Mouse (Mus musculus) G1E (cell line): Measurements from ENCODE around the gene Rprd1b. TPM values are rescaled to one million over a fixed set of nuclear protein-coding genes. Genes with fewer than 3 reads are reported as not detected.

ENCODE experiments used
- ATAC-seq: 2 replicates; pipeline ENCODE4 v1.8.0; 2016; ENCODE audit warnings: mild to moderate bottlenecking; ENCODE audit not compliant: insufficient number of reproducible peaks, poor library complexity, low FRiP score, severe bottlenecking; ENCODE audit errors: extremely low read depth
- DNase-seq: peaks from one replicate; pipeline ENCODE4 v3.0.0; 2012; ENCODE audit warnings: low spot score
- H3K27me3 ChIP-seq: 2 replicates; pipeline ENCODE4 v1.6.1; 2012; ENCODE audit warnings: mild to moderate bottlenecking, low read length, inconsistent platforms; ENCODE audit not compliant: insufficient read depth
- H3K36me3 ChIP-seq: replicated peaks from 2 replicates; pipeline ENCODE3; 2012; ENCODE audit warnings: mild to moderate bottlenecking, inconsistent platforms
- H3K4me1 ChIP-seq: 2 replicates; pipeline ENCODE4 v1.6.1; 2012; ENCODE audit warnings: low read depth, low read length, inconsistent platforms, mixed read lengths; ENCODE audit not compliant: insufficient read depth
- H3K4me3 ChIP-seq: 2 replicates; pipeline ENCODE4 v1.5.1; 2012; ENCODE audit warnings: low read depth, mild to moderate bottlenecking, inconsistent platforms, low read length, moderate library complexity, mixed read lengths
- H3K9me3 ChIP-seq: replicated peaks from 2 replicates; pipeline ENCODE4 v1.6.1; 2012; ENCODE audit warnings: inconsistent platforms
- CTCF ChIP-seq: IDR thresholded peaks from 2 replicates; pipeline ENCODE4 v1.5.1; 2012; ENCODE audit warnings: low read depth, low read length, inconsistent platforms, mixed read lengths
- GATA1 ChIP-seq: IDR thresholded peaks from 2 replicates; pipeline ENCODE4 v1.6.1; 2012; ENCODE audit warnings: borderline replicate concordance, low read length, inconsistent platforms, mixed read lengths
- GATA2 ChIP-seq: IDR thresholded peaks from 2 replicates; pipeline ENCODE4 v1.6.1; 2012; ENCODE audit warnings: low read depth, low read length, inconsistent platforms, borderline replicate concordance
- POLR2AphosphoS5 ChIP-seq: IDR thresholded peaks from 2 replicates; pipeline ENCODE4 v1.6.1; 2012; ENCODE audit warnings: low read depth, low read length, inconsistent platforms; ENCODE audit not compliant: insufficient replicate concordance
- TAL1 ChIP-seq: conservative IDR thresholded peaks from 2 replicates; pipeline ENCODE4 v1.6.1; 2012; ENCODE audit warnings: low read depth, low read length, inconsistent platforms, mixed read lengths
- polyA plus RNA-seq: library from polyadenylated mRNA; stranded (reverse); fragments of >175 nt; gene quantifications from 2 replicates; pipeline ENCODE4 v1.2.3, GENCODE M21; 2012
- total RNA-seq, 2 experiments: library from RNA; stranded (forward) in 1 of 2; stranded (reverse) in 1 of 2; fragments of 200-1000 nt in 1 of 2; fragments of >200 nt in 1 of 2; fragmentation: Nextera tagmentation in 1 of 2; gene quantifications; 2 replicates each; pipeline ENCODE4 v1.2.3; 2014 to 2017

Gene Rprd1b
- total and polyA plus RNA-seq, 3 experiments = 28.7 to 37.9 (median 36.2) TPM

DNA sequence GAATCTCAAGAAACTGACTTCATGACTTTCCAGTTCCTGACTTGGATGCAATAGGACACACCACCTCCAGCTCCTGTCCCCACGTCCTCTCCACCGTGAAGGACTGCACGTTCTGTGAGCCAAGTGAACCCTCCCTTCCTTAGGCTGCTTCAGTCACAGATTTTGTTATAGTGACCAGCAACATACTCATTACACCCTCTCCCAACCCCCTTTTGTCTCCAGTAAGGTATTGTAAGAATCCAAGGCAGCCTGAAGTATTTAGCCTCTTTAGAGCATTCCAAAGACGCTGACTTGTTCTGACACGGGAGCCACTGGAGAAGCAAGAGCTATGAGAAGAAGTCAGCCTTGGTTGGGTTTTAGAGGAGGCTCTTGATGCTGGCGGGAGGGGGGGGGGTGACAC, 141.1 kb downstream of the Rprd1b start:
- Histone ChIP-seq H3K4me3 (no peak overlapping the region), H3K27me3 (peaks cover 33% of the 10 kb centered on the region), H3K4me1 (peaks cover 4% of the 10 kb centered on the region; the same call in 1 of the 2 replicates), H3K9me3 (no peaks in the 10 kb centered on the region), H3K36me3 (no peaks in the 10 kb centered on the region)
- DNase-seq (no peak), ATAC-seq (no peak)
- TF ChIP-seq CTCF (no peak), TAL1 (no peak), POLR2AphosphoS5 (no peak), GATA1 (no peak), GATA2 (no peak)

DNA sequence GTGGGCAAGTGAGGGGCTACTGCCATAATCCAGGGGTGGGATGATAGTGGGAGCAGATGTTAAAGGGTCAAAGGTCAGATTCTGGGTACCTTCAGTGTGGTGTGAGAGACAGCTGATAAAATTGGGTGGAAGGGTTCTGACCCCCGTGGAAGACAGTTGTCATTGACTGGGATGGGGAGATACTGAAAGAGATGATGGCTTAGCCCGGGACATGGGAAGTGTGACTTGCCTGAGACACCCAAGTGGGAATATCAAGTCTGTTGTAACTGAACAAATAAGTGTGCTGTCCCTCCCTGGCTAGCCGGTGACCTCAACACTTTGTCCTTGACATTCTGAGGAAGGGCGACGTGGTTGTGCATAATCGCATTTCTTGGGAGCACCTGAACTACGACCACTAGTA, 141.5 kb downstream of the Rprd1b start:
- peaks cover 4% of the 10 kb centered on the region for H3K4me1 ChIP-seq

DNA sequence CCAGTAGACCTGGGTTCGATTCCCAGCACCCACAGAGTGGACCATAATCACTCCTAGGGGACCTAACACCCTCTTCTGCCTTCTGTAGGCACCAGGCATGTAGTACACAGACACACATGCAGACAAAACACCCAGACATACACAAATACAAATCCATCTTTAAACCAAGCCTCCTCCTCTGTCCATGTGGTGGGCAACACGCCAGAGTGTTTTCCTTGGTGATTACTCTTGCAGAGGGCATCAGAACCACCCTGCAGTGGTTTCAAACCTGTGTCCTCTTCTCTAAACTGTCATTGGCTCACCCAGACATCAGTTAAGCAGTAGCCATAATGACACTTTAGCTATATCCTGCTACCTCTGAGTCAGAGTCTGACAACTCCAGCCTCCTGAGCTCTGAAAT, 142.1 kb downstream of the Rprd1b start:
- H3K36me3 ChIP-seq = no peaks in the 10 kb centered on the region

More for the DNA sequence above, 141.5 kb downstream of the Rprd1b start:
- H3K36me3 ChIP-seq = no peaks in the 10 kb centered on the region
- peaks cover 36% of the 10 kb centered on the region for H3K27me3 ChIP-seq
- H3K4me3 ChIP-seq = no peak overlapping the region
- H3K9me3 ChIP-seq = no peaks in the 10 kb centered on the region
- TF ChIP-seq CTCF (no peak), GATA2 (no peak), TAL1 (no peak)
- ATAC-seq (no peak), DNase-seq (no peak)

DNA sequence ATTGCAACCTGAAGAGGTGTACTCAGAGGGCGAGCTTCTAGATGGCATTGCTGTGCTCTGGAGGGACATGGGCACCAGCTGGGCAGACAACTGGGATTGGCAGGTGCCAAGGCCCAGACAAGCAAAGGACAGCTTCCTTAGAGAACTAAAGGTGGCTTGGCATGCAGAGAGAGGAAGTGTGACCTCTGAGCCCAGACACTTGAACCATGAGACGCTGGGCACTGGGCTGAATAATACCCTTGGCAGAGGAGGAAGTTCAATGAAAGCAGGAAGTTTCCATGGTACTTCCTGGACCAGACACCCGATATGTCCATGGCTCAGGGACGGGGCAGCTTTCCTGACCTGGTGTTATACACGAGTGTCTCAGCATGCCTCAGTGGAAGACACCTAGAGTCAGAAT, 146.1 kb downstream of the Rprd1b start:
- H3K4me1 ChIP-seq = peaks cover 10% of the 10 kb centered on the region
- no peak overlapping the region for H3K4me3 ChIP-seq
- ATAC-seq (no peak), DNase-seq (no peak)
- H3K36me3 ChIP-seq = no peaks in the 10 kb centered on the region
- peaks cover 40% of the 10 kb centered on the region for H3K27me3 ChIP-seq
- TF ChIP-seq CTCF (no peak), GATA1 (no peak), TAL1 (no peak), GATA2 (no peak), POLR2AphosphoS5 (no peak)
- no peaks in the 10 kb centered on the region for H3K9me3 ChIP-seq

More for the DNA sequence above, 142.1 kb downstream of the Rprd1b start:
- no peak for ATAC-seq
- H3K27me3 ChIP-seq = peaks cover 41% of the 10 kb centered on the region
- no peak overlapping the region for H3K4me3 ChIP-seq
- TF ChIP-seq POLR2AphosphoS5 = no peak
- no peak for TF ChIP-seq CTCF
- TF ChIP-seq TAL1 = no peak
- no peak for TF ChIP-seq GATA1
- no peak for TF ChIP-seq GATA2
- DNase-seq = no peak
- no peaks in the 10 kb centered on the region for H3K9me3 ChIP-seq
- H3K4me1 ChIP-seq = peaks cover 10% of the 10 kb centered on the region

- no peak overlapping the region; the same call in 1 of the 2 replicates for H3K4me3 ChIP-seq
- peaks cover 38% of the 10 kb centered on the region for H3K27me3 ChIP-seq
- ATAC-seq (no peak), DNase-seq (no peak)
- H3K9me3 ChIP-seq = no peaks in the 10 kb centered on the region
- no peaks in the 10 kb centered on the region for H3K36me3 ChIP-seq
- peaks cover 10% of the 10 kb centered on the region for H3K4me1 ChIP-seq
- TF ChIP-seq TAL1 (no peak), GATA2 (no peak), POLR2AphosphoS5 (no peak), GATA1 (no peak)
These were observed 146.7 kb downstream of the Rprd1b start for GRCm38 (mm10) chr2:158174958-158175357.

- TF ChIP-seq TAL1 (no peak), POLR2AphosphoS5 (no peak), GATA1 (no peak), CTCF (no peak), GATA2 (no peak)
- Histone ChIP-seq H3K9me3 (no peaks in the 10 kb centered on the region), H3K4me1 (peaks cover 10% of the 10 kb centered on the region), H3K27me3 (peaks cover 37% of the 10 kb centered on the region), H3K36me3 (no peaks in the 10 kb centered on the region), H3K4me3 (no peak overlapping the region)
- ATAC-seq = peak; percentile 66
- no peak for DNase-seq
These were observed 147.1 kb downstream of the Rprd1b start for GRCm38 (mm10) chr2:158175433-158175832.

DNA sequence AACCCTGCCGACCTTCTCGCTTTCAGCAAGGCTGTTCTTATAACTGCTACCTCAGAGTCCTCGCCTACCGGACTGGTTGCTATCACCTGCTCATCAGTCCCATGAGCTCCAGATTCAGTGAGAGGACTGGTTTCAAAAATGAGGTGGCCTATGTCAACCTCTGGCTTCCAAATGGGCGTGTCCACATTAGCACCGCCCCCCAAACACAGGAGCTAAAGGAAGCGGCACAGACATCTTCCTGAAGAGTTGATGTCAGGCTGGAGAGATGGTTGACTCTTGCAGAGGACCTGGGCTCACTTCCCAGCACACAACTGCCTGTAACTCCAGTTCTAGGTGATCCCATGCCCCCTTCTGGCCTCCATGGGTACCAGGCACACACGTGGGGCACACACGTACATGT, 148.5 kb downstream of the Rprd1b start:
- TF ChIP-seq GATA1 = no peak
- no peak for TF ChIP-seq TAL1
- no peak for TF ChIP-seq CTCF
- no peak for TF ChIP-seq POLR2AphosphoS5
- no peak for TF ChIP-seq GATA2
- DNase-seq (no peak), ATAC-seq (no peak)
- peaks cover 40% of the 10 kb centered on the region for H3K27me3 ChIP-seq
- H3K9me3 ChIP-seq = no peaks in the 10 kb centered on the region
- H3K4me1 ChIP-seq = peaks cover 10% of the 10 kb centered on the region
- no peak overlapping the region for H3K4me3 ChIP-seq
- no peaks in the 10 kb centered on the region for H3K36me3 ChIP-seq
